Mouse (Mus musculus) adrenal gland, postnatal 14 days (tissue): ENCODE results near the gene Pelp1. TPM values are rescaled to one million over a fixed set of nuclear protein-coding genes. Genes with fewer than 3 reads are reported as not detected.

Source experiments
- DNase-seq: peaks from one replicate; pipeline ENCODE4 v3.0.0; 2021; ENCODE audit warnings: mixed read lengths
- long read RNA-seq, 2 experiments: library from polyadenylated mRNA; stranded (forward); transcript quantifications; one replicate each; pipeline ENCODE4 v2.0.0; 2021
- total RNA-seq: library from RNA; stranded (reverse); gene quantifications from 2 replicates; pipeline ENCODE4 v1.2.3, GENCODE M21; 2021

Pelp1 gene
- 23.2 and 28.9 TPM in 2 replicates for total RNA-seq
- long read RNA-seq, experiment 1, transcript Pelp1-201 (17 exons, 3,435 nt), result major isoform, 18 of 34 reads
- long read RNA-seq, experiment 1, partial matches to known transcripts, result 14 of 34 reads
- long read RNA-seq, experiment 1, other reads (novel, unspliced or antisense), result 2 of 34 reads
- long read RNA-seq, experiment 2, transcript Pelp1-201 (17 exons, 3,435 nt), result major isoform, 5 of 20 reads
- long read RNA-seq, experiment 2, partial matches to known transcripts, result 14 of 20 reads
- long read RNA-seq, experiment 2, other reads (novel, unspliced or antisense), result 1 of 20 reads

GRCm38 (mm10) chr11:70409594-70410296 is at the start of gene Pelp1:
TSS of gene Pelp1 (minus strand) at chr11:70410031.
- peak; percentile 92 for DNase-seq

GRCm38 (mm10) chr11:70458688-70459600 is 49.1 kb upstream of the Pelp1 start, which contains the start of gene Zmynd15:
TSS of gene Zmynd15 (plus strand) at chr11:70459433.
- no peak for DNase-seq

- no peak for DNase-seq
These were observed 43.6 kb upstream of the Pelp1 start for GRCm38 (mm10) chr11:70453261-70454044.

- DNase-seq, result peak; percentile 98
These were observed 42.1 kb upstream of the Pelp1 start, which contains the start of gene Med11 for GRCm38 (mm10) chr11:70451797-70452498. TSS of gene Med11 (plus strand) at chr11:70451919.

DNA sequence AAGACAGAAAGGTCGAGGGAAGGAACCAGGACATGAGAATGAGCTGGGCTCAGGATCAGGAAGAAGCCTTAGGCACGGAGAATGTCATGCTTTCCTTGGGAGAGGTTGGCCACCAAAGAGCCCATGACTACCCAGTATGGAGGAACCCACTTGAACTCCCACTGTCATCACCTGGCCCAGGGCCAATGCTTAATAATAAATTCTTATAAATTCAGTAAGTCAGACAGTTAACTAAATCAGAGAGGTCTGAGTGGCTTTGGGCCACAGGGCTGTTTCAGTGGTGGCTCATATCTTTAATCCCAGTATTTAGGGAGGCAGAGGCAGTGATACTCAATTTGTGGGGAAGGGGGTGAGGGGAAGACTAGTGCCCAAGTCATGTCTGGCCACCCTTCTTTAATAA is 41.1 kb upstream of the Pelp1 start:
- DNase-seq, result no peak

DNA sequence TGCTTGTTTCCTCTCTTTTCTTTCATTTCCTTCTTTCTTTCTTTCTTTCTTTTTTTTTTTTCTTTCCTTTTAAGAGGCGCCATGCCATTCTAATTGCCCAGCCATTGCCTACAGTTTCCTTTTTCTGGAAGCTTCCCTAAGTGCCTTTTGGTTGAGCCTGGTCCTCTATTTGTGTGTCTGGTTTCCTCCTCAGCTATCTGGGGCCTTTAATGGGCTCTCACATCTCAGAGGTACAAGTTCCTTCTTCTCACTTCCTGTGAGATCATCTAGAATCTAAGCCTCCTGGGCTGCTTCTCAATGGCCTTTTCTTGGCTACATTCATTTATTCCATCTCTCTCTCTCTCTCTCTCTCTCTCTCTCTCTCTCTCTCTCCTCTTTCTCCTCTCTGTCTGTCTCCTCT is 37.5 kb upstream of the Pelp1 start:
- no peak for DNase-seq

DNA sequence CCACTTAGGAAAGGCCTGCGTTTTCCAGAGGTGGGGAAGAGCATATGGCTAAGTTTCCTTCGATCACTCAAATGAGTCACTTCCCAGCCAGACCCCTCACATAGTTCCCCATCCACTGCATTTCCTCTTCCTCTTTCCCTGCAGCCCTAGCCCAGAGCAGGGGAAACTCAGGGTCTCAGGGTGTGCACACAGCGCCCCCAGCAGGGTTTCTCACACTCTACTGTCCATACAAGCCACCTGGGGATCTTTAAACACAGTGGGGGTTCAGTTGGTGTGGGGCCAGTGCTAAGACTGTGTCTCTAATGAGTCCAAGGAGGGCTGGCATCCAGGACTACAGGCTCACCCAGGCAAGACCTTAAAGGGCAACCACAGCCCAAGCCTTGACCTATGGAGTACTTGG is 36.9 kb upstream of the Pelp1 start:
- DNase-seq, result no peak

DNA sequence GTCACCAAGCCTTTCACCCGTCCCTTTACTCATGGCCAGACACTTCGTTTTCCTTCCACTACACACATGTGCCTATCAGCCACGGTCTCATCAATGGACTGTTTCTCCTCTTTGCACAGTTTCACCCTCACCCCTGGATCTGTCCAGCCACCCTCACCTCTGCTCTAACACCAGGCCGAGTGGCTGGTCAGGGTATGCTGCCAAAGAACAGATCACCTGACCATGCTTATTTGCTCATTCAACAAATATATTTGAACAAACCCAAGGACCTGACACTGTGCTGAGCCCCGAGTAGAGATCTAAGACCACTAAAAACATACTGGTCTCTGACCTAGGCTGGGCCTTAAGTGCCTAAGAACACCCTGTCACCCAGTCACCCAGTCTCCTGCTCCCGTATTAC is 34.8 kb upstream of the Pelp1 start:
- no peak for DNase-seq

DNA sequence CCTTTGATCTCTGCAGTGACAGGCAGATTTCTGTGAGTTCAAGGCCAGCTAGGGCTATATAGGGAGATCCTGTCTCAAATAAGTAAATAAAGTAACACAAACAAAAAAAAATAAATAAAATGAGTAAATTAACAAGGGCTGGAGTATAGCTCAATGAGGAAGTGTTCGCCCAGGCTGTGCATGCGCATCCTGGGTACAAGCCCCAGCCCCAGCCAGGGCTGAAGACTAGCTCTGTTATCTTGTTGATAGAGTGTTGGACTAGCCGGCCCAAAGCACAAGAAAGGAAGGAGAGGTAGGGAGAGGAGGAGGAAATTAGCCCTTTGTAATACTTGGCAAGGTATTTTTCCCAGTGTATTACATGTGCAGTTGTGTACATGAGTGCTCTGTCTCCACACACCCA is 34.1 kb upstream of the Pelp1 start:
- DNase-seq, result no peak

- DNase-seq, result no peak
These were observed 32.1 kb upstream of the Pelp1 start for GRCm38 (mm10) chr11:70441882-70442281.

- DNase-seq, result no peak
These were observed 30.8 kb upstream of the Pelp1 start for GRCm38 (mm10) chr11:70440637-70441036.

GRCm38 (mm10) chr11:70438728-70439374 is 29.0 kb upstream of the Pelp1 start:
- peak; percentile 44 for DNase-seq

- DNase-seq, result no peak
These were observed 27.6 kb upstream of the Pelp1 start for GRCm38 (mm10) chr11:70437426-70437825.

DNA sequence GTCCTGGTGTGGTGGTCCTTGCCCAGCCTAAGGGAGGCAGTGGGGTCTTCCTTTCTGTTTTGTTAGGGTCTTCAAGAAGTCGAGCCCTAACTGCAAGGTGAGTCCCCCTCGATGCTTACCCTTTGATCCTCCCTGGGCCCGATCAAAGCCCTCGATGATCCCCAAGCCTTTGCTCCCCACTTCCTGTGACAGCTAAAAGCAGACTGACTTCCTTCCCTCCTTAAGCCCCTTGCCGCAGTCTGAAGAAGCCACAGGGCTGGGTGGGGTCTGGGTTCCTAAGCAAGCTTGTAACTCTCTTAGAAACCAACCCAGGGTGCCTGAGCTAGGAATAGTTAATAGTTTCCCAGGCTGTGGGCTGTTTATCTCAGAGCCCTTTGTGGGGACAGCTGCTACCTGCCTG is 25.6 kb upstream of the Pelp1 start:
- no peak for DNase-seq

DNA sequence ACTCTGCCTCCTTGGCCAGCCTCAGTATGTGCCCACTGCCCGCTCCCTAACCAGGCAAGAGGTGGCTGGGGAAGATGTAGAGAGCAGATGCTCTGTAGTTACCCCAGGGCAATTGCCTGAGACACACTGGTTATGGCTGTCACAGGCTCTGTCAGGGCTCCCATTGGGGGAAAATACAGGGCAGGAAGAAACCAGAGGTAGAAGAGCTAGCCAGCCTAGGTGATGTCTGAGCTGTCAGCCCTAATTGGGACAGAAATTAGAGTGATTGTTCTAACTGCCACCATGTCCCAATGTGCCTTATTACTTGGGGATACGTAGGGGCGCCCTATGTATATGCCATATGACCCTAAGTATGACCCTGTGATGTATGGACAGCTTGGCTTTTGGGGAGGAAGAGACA is 24.1 kb upstream of the Pelp1 start:
- DNase-seq, result no peak

DNA sequence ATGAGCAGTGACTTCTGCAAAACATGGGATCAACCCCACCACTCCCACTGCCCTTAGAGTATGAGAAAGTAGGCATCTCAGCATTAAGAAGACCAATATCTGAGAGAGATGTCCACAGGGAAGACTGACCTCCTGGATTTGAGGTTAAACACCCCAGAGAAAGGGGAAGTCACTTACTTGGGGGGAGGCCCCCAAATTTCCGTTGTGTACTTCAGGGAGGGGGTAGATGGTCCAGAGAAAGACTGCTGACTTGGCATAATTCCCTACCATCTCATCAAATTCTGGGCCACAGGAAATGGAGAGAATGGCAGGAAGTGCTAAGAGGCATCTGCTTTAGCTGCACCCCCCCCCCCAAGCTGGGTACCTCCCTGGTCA is 23.7 kb upstream of the Pelp1 start:
- DNase-seq, result no peak

- no peak for DNase-seq
These were observed 23.2 kb upstream of the Pelp1 start for GRCm38 (mm10) chr11:70432895-70433568.

DNA sequence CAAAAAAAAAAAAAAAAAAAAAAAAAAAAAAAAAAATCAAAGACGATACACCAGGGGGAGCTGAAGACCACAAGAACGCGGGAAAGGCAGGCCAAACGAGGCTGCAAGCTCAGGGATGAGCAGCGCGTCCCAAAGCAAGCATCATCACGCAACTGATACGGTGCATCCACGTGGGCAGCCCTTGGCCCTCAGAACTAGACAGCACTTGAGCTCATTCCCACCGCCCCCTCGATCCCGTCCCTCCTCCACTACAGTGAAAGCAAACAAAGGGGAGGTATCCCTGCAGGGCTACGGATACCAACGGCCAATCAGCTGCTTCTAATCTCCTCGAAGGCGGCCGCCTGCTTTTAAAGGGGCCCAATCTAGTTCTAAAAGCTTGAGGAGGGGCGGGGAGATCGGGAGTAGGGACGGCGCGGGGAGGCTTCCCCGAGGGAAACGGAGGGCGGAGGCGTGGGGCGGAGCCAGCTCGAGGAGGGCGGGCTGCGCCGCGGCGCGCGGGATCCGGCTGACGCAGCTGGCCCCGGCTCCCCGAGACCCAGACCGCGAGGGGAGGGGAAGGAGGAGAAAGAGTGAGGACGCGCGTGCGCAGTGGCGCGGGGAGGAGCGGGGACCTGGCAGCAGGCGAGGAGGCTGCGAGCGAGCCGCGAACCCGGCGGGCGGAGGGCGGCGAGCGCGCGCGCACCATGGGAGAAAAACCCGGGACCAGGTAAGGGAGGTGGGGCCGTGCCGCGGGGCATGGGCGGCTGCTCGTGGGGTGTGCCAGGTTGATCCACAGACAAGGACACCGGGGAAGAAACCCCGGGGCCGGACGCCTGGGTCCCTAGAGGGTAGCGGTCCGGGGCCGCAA is 22.4 kb upstream of the Pelp1 start, which contains the start of gene Arrb2:
Gene Arrb2, plus strand, starts transcription at position 588 of the 847 bp plus-strand sequence.
- DNase-seq, result peak; percentile 99

GRCm38 (mm10) chr11:70431574-70431973 is 21.7 kb upstream of the Pelp1 start:
- DNase-seq, result no peak
